Mouse (Mus musculus) megakaryocyte, embryonic 14.5 days (primary cell): ENCODE measurements around the gene Cadps.

Experiments used
- FLI1 ChIP-seq: IDR thresholded peaks from 2 replicates; pipeline ENCODE4 v1.6.1; 2012; ENCODE audit warnings: low read length, inconsistent platforms, mixed read lengths
- GATA1 ChIP-seq: IDR thresholded peaks from 3 replicates; pipeline ENCODE4 v1.6.1; 2012; ENCODE audit warnings: mixed read lengths, low read length, inconsistent platforms, borderline replicate concordance

DNA sequence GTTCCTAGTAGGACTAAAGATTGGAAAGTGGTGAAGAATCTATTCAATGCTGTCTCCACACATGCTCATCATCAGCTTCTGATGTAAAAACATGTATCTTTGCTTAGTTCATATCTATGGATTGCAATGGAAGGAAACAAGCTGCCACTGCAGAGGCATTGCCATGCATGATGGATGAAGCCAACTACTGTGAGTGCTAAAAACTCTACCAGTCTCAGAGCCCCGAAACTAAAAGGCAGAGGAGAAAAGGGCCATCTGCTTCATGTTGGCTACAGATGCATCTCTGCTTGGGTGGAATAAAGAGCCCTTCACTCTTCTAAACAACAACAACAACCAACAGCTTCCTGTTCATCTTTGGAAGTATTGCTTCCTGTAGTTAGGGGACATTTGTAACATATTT is 38.6 kb downstream of the Cadps start:
- TF ChIP-seq GATA1 (no peak), FLI1 (no peak)
